Mouse (Mus musculus) stomach, postnatal 0 days (tissue): ENCODE measurements at regions not wholly inside any gene's neighbourhood (a gene's known extent, or its start where the extent isn't known, plus 50 kb on each side); places are given as distances from the start of the nearest gene placed in this dataset.

Experiments
- CTCF ChIP-seq: IDR thresholded peaks from 2 replicates; pipeline ENCODE4 v1.5.1; 2016; ENCODE audit warnings: antibody characterized with exemption, low read depth, mild to moderate bottlenecking, moderate library complexity
- EP300 ChIP-seq: optimal IDR thresholded peaks from 2 replicates; pipeline ENCODE3; 2016; ENCODE audit warnings: antibody characterized with exemption

GRCm38 (mm10) chr7:51377584-51377983, 133.2 kb upstream of the Ano5 start:
- no peak for TF ChIP-seq EP300
- no peak for TF ChIP-seq CTCF
